Mouse (Mus musculus): ENCODE data around the gene Gm5346. TPM values are rescaled to one million over a fixed set of nuclear protein-coding genes. Genes with fewer than 3 reads are reported as not detected.
"Not testable (repeated sequence)": the region's sequence is repeated elsewhere in the genome, so short reads cannot be mapped to it uniquely, and the experiment has no call there.

Gene Gm5346
- polyA plus RNA-seq (2016; fragmentation: Nextera tagmentation; extraction: Ambion mirVana), result not detected in 2 replicates

DNA sequence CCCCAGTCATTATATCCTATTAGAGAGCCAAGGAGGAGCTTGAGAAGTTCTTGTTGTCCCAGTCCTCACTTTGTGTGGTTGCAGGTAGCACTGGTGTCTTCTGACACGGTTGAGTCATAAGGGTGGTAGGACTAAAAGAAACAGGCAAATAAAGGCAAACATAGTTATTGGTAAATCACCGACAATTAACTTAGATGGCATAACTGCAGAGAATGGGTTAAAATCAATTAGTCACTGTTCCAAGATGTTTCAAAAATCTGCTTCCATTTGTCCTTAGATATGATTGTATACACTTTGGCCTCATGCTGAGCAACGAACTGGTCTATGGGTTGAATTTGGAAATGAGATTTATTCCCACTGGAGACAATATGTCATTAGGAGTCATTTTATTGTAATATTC is at the start of gene Gm5346:
Gm5346 (minus strand) TSS at position 101 of the 400 bp plus-strand sequence.
- ATAC-seq (ENCODE audit: insufficient number of reproducible peaks, insufficient read depth, low FRiP score, low TSS enrichment, low read depth), result no peak
- WGBS, result 90% methylated on average over 3 of the region's 3 CpGs

DNA sequence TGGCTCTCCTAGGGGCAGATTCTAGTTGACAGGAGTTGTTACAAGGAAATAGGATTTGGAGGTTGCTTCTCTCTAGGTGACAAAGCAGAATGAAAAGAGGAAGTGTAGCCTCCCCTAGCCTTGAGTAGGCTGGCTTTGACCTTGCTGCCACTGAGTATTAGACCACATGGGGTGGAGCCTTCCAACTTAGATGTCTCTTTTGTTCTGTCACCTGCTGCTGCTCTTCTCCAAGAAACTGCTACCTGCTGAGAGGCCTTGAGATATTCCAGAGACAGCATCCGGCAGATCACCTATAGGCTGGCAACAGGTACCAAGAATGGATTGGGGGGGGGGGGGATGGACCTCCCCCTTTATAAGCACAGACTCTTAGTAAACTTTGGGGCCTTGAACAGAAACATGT is 11.0 kb downstream of the Gm5346 start:
- H3K9me3 ChIP-seq, result no peaks in the 10 kb centered on the region
- no peaks in the 10 kb centered on the region for H3K4me1 ChIP-seq (replicated peaks)
- H3K36me3 ChIP-seq, result no peaks in the 10 kb centered on the region
- no peak for ATAC-seq (ENCODE audit: insufficient number of reproducible peaks, insufficient read depth, low FRiP score, low TSS enrichment, low read depth)
- no peak overlapping the region for H3K27ac ChIP-seq
- no peaks in the 10 kb centered on the region for H3K27me3 ChIP-seq
- no peak overlapping the region for H3K4me2 ChIP-seq
- H3K4me3 ChIP-seq (replicated peaks), result no peak overlapping the region
- no peak overlapping the region for H3K9ac ChIP-seq (replicated peaks)
- WGBS, result 85% methylated on average over 1 of the region's 1 CpGs

More for the DNA sequence above, at the start of gene Gm5346:
- Histone ChIP-seq H3K27me3 (no peaks in the 10 kb centered on the region), H3K9me3 (no peaks in the 10 kb centered on the region), H3K4me3 (replicated peaks) (no peak within 1 kb of the TSS), H3K4me2 (no peak within 1 kb of the TSS), H3K4me1 (replicated peaks) (no peaks in the 10 kb centered on the region), H3K9ac (replicated peaks) (no peak within 1 kb of the TSS), H3K27ac (no peak within 1 kb of the TSS), H3K36me3 (no peaks in the 10 kb centered on the region)

DNA sequence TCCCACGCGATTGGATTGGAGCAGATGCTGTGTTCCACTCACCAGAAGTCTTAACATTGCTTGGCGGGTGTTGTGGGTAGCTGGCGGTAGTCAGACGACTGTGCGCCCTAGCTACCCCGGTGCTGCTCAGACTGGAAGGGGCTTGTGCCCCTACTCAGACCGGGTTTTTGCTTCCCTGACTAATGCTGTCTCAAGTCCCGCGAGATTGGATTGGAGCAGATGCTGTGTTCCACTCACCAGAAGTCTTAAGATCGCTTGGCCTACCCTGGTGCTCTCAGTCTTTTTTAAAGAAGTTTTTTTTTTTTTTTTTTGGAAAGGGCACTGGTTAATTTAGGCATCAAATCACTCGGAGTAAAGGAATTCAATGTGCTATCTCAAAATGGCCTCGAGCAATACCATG is 23.4 kb downstream of the Gm5346 start:
- H3K4me2 ChIP-seq; H3K36me3 ChIP-seq; H3K27me3 ChIP-seq; H3K9ac ChIP-seq (replicated peaks); ATAC-seq (ENCODE audit: insufficient number of reproducible peaks, insufficient read depth, low FRiP score, low TSS enrichment, low read depth); H3K9me3 ChIP-seq; H3K4me1 ChIP-seq (replicated peaks); H3K27ac ChIP-seq; H3K4me3 ChIP-seq (replicated peaks): not testable (repeated sequence)
- WGBS, result 81% methylated on average over 13 of the region's 13 CpGs

DNA sequence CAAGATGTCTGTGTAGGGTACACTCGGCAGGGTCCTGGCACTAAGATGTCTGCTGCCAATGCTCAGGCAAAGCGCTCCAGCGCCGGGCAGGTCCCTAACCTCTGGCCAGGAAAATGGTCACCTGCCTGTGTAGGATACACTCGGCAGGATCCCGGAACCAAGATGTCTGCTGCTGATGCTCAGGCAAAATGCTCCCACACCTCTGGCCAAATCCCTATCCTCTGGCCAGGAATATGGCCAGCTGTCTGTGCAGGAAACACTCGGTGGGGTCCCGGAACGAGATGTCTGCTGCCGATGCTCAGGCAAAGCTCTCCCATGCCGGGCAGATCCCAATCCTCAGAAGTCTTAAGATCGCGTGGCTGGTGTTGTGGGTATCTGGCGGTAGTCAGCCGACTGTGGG is 23.9 kb downstream of the Gm5346 start:
- 95% methylated on average over 15 of the region's 15 CpGs for WGBS
- not testable (repeated sequence) for H3K27ac ChIP-seq; H3K36me3 ChIP-seq; H3K27me3 ChIP-seq; ATAC-seq (ENCODE audit: insufficient number of reproducible peaks, insufficient read depth, low FRiP score, low TSS enrichment, low read depth); H3K4me3 ChIP-seq (replicated peaks); H3K9me3 ChIP-seq; H3K4me2 ChIP-seq; H3K4me1 ChIP-seq (replicated peaks); H3K9ac ChIP-seq (replicated peaks)

DNA sequence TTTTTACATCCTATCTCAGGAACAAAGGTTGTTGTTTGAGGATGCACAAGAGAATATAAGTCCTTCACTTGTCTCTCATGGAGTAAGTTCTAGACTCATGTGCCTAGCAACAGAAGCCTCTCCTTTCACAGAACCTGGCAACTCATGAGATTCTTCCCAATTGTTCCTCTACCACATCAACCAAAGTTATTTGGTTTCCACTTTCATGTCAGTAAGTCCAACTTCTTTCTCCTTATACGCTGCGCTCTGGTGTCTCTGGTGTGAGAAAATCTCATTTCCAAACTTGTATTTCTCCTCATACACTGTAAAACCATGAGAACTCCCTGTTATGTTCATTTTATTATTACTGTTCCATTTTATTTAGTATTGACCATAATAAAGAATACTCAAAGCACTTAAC is 50.5 kb downstream of the Gm5346 start, which contains the start of gene Adam26a:
Adam26a (minus strand) TSS at position 101 of the 400 bp plus-strand sequence.
- not testable (repeated sequence) for H3K9me3 ChIP-seq; H3K9ac ChIP-seq (replicated peaks); H3K4me3 ChIP-seq (replicated peaks); ATAC-seq (ENCODE audit: insufficient number of reproducible peaks, insufficient read depth, low FRiP score, low TSS enrichment, low read depth); H3K27me3 ChIP-seq; H3K4me1 ChIP-seq (replicated peaks); H3K4me2 ChIP-seq; H3K27ac ChIP-seq; H3K36me3 ChIP-seq
- WGBS, result 94% methylated on average over 2 of the region's 2 CpGs

Other genes starting within 250 kb of the Gm5346 start
- not detected in 2 replicates for gene Adam26b, start 99.2 kb downstream of the Gm5346 start, polyA plus RNA-seq (2016; fragmentation: Nextera tagmentation; extraction: Ambion mirVana)
- not detected in 2 replicates for gene Adam26a, start 50.6 kb downstream of the Gm5346 start, polyA plus RNA-seq (2016; fragmentation: Nextera tagmentation; extraction: Ambion mirVana)
- not detected in 2 replicates for gene Adam34, start 82.8 kb upstream of the Gm5346 start, polyA plus RNA-seq (2016; fragmentation: Nextera tagmentation; extraction: Ambion mirVana)

Measured in limb, embryonic 12.5 days (tissue).